Comparison of ENCODE assay signal across 23 mouse cellular contexts in genomic region chr5:41621748-41622147, GRCm38 (mm10).
DNase-seq lines count a peak whose midpoint lies in the region; ATAC-seq and TF ChIP-seq lines count a peak whose summit lies in the region.
"Had no signal": no experiment of that assay in that cellular context is flagged by ENCODE, and none has a peak within 500 bp of the region (broad histone marks: within the 10 kb centered on the region; RNA-seq: fewer than 3 reads in every experiment).

No protein-coding gene starts in this region.

- 67% methylated on average over 3 of the region's 3 CpGs for whole genome bisulfite sequencing in lung, adult 2 months
- 62% methylated on average over 3 of the region's 3 CpGs for WGBS in lung, postnatal 0 days
- WGBS in liver, embryonic 11.5 days = 71% methylated on average over 3 of the region's 3 CpGs
- WGBS in thymus, adult 2 months = 96% methylated on average over 3 of the region's 3 CpGs

- no peaks in the 10 kb centered on the region for H3K36me3 ChIP-seq in lung, postnatal 0 days (ENCODE audit: insufficient read depth, low read length)
- no peaks in the 10 kb centered on the region for H3K36me3 ChIP-seq in liver, embryonic 11.5 days (ENCODE audit: control insufficient read depth, insufficient read depth, low read length)
- H3K36me3 ChIP-seq in thymus, adult 2 months (ENCODE audit: control insufficient read depth, insufficient read depth, low read length) = no peaks in the 10 kb centered on the region
- H3K36me3 ChIP-seq: embryonic facial prominence, embryonic 15.5 days had no signal

- no peak for TF ChIP-seq CTCF in brain, embryonic 14.5 days (IDR thresholded peaks at IDR 0.05; ENCODE audit: borderline replicate concordance, extremely low read depth, insufficient read depth, insufficient read length)
- no peak for TF ChIP-seq CTCF in lung, adult 2 months (IDR thresholded peaks at IDR 0.05; ENCODE audit: insufficient read depth, low read length)
- no peak for TF ChIP-seq CTCF in lung, postnatal 0 days (IDR thresholded peaks at IDR 0.05)
- TF ChIP-seq CTCF in thymus, adult 2 months (IDR thresholded peaks at IDR 0.05; ENCODE audit: borderline replicate concordance, control insufficient read depth, extremely low read depth, insufficient read depth, low read length, poor library complexity) = no peak

- H3K4me1 ChIP-seq in lung, adult 2 months (ENCODE audit: control insufficient read depth, insufficient read depth, low read length) = peaks cover 2% of the 10 kb centered on the region; the same call in 1 of the 2 replicates
- no peaks in the 10 kb centered on the region; the same call in 1 of the 2 replicates for H3K4me1 ChIP-seq in lung, postnatal 0 days (ENCODE audit: insufficient read depth, low read depth, low read length)
- 0 out of 2 replicates have a peak, but pooled peaks cover 4% of the 10 kb centered on the region for H3K4me1 ChIP-seq in liver, embryonic 11.5 days (replicated peaks; ENCODE audit: control insufficient read depth, insufficient read depth, low read length)
- no peaks in the 10 kb centered on the region for H3K4me1 ChIP-seq in thymus, adult 2 months (replicated peaks; ENCODE audit: control insufficient read depth, insufficient read depth, low read length)
- H3K4me1 ChIP-seq: embryonic facial prominence, embryonic 15.5 days; forebrain, embryonic 10.5 days; hindbrain, embryonic 13.5 days had no signal

- H3K27me3 ChIP-seq in lung, postnatal 0 days (replicated peaks; ENCODE audit: insufficient read depth, low read length) = 0 out of 2 replicates have a peak, but pooled peaks cover 5% of the 10 kb centered on the region
- H3K27me3 ChIP-seq in liver, embryonic 11.5 days (replicated peaks; ENCODE audit: control insufficient read depth, insufficient read depth, low read length) = no peaks in the 10 kb centered on the region
- H3K27me3 ChIP-seq in thymus, adult 2 months (ENCODE audit: control insufficient read depth, insufficient read depth, low read length) = no peaks in the 10 kb centered on the region
- H3K27me3 ChIP-seq: CH12.LX; embryonic facial prominence, embryonic 15.5 days; hindbrain, embryonic 13.5 days; Patski had no signal

- no peak overlapping the region for H3K27ac ChIP-seq in lung, postnatal 0 days (ENCODE audit: low read length)
- H3K27ac ChIP-seq in liver, embryonic 11.5 days (ENCODE audit: low read depth, low read length) = no peak overlapping the region
- H3K27ac ChIP-seq in thymus, adult 2 months (ENCODE audit: control insufficient read depth, insufficient read depth, low read length) = no peak overlapping the region
- H3K27ac ChIP-seq: embryonic facial prominence, embryonic 15.5 days; forebrain, embryonic 10.5 days; hindbrain, embryonic 13.5 days had no signal

- no peak for TF ChIP-seq POLR2A in brain, embryonic 14.5 days (IDR thresholded peaks at IDR 0.05; ENCODE audit: borderline replicate concordance, extremely low read depth, insufficient read depth, insufficient read length, poor library complexity, severe bottlenecking)
- TF ChIP-seq POLR2A in lung, adult 2 months (IDR thresholded peaks at IDR 0.05; ENCODE audit: borderline replicate concordance, extremely low read depth, low read depth, low read length) = no peak
- no peak for TF ChIP-seq POLR2A in thymus, adult 2 months (IDR thresholded peaks at IDR 0.05; ENCODE audit: control insufficient read depth, extremely low read depth, insufficient read depth, low read length, poor library complexity)

- DNase-seq in brain, embryonic 14.5 days (ENCODE audit: low read depth) = peak; percentile 23
- DNase-seq in lung, adult 2 months = peak; percentile 20
- DNase-seq in lung, postnatal 0 days (ENCODE audit: low spot score) = peak; percentile 88
- DNase-seq in lung, postnatal 36 days = peak; percentile 85
- DNase-seq in left cerebral cortex, postnatal 14 days (ENCODE audit: low spot score in 2 of 2) = no peak
- no peak for DNase-seq in liver, embryonic 11.5 days (ENCODE audit: low spot score)
- DNase-seq in thymus, adult 2 months = no peak
- DNase-seq: adrenal gland, adult 2 months; adrenal gland, postnatal 25 days; cerebellum, adult 2 months; cerebellum, postnatal 10 days; embryo, embryonic 11 days; gastrocnemius, postnatal 36 days; heart, adult 11 months; heart, postnatal 14 days had no signal

- H3K9me3 ChIP-seq in lung, postnatal 0 days (ENCODE audit: low read length) = no peaks in the 10 kb centered on the region
- no peaks in the 10 kb centered on the region for H3K9me3 ChIP-seq in liver, embryonic 11.5 days (ENCODE audit: control insufficient read depth, low read length)
- H3K9me3 ChIP-seq: embryonic facial prominence, embryonic 15.5 days; forebrain, embryonic 10.5 days; hindbrain, embryonic 13.5 days had no signal

- intact Hi-C loops in left cerebral cortex, postnatal 14 days (cut with DNase I) = no loop called here

- H3K4me2 ChIP-seq in lung, postnatal 0 days (replicated peaks; ENCODE audit: low read depth, low read length) = no peak overlapping the region
- no peak overlapping the region for H3K4me2 ChIP-seq in liver, embryonic 11.5 days
- H3K4me2 ChIP-seq: embryonic facial prominence, embryonic 15.5 days; hindbrain, embryonic 13.5 days had no signal

- no peak overlapping the region for H3K9ac ChIP-seq in lung, postnatal 0 days (replicated peaks; ENCODE audit: low read depth)
- H3K9ac ChIP-seq in liver, embryonic 11.5 days (ENCODE audit: low read depth, low read length) = no peak overlapping the region
- H3K9ac ChIP-seq: embryonic facial prominence, embryonic 15.5 days; hindbrain, embryonic 13.5 days had no signal

- no peak overlapping the region for H3K4me3 ChIP-seq in lung, adult 2 months (replicated peaks; ENCODE audit: extremely low read depth, low read depth, low read length)
- H3K4me3 ChIP-seq in lung, postnatal 0 days (ENCODE audit: low read depth, low read length) = no peak overlapping the region
- H3K4me3 ChIP-seq in liver, embryonic 11.5 days (ENCODE audit: low read depth, low read length) = no peak overlapping the region
- no peak overlapping the region for H3K4me3 ChIP-seq in thymus, adult 2 months (ENCODE audit: control insufficient read depth, insufficient read depth, low read length)
- H3K4me3 ChIP-seq: embryonic facial prominence, embryonic 15.5 days; erythroblast, embryonic 14.5 days; forebrain, embryonic 10.5 days; hindbrain, embryonic 13.5 days had no signal

- ATAC-seq in lung, postnatal 0 days = peak; percentile 97
- ATAC-seq in liver, embryonic 11.5 days (replicated peaks; ENCODE audit: low FRiP score) = no peak
- ATAC-seq: activated CD4-positive, CD25-positive, alpha-beta regulatory T cell, adult 4 months; forebrain, embryonic 14.5 days; Patski had no signal

- TF ChIP-seq EP300 in lung, postnatal 0 days (IDR thresholded peaks at IDR 0.05) = peak; percentile 95

Comparison
In these comparisons a context has a peak if more than half of its experiments do, and no peak if none do; other contexts are left out.
1. DNase-seq: peak in brain, embryonic 14.5 days (single experiment), lung, adult 2 months (single experiment), lung, postnatal 0 days (single experiment) and lung, postnatal 36 days (single experiment); none in left cerebral cortex, postnatal 14 days (0 of 2), liver, embryonic 11.5 days (single experiment) and thymus, adult 2 months (single experiment).